Mouse (Mus musculus) olfactory bulb, adult 2 months (tissue): ENCODE measurements around the gene Txnrd1.

ENCODE experiments used
- CTCF ChIP-seq: fragments of 200-500 bp; IDR thresholded peaks from 2 replicates; pipeline ENCODE4 v1.5.1; 2012; ENCODE audit warnings: low read depth, mild to moderate bottlenecking, low read length, moderate library complexity; ENCODE audit not compliant: insufficient read depth
- POLR2A ChIP-seq: fragments of 200-500 bp; IDR thresholded peaks from 2 replicates; pipeline ENCODE4 v1.6.1; 2012; ENCODE audit warnings: mild to moderate bottlenecking, low read depth, low read length, moderate library complexity; ENCODE audit not compliant: insufficient read depth

DNA sequence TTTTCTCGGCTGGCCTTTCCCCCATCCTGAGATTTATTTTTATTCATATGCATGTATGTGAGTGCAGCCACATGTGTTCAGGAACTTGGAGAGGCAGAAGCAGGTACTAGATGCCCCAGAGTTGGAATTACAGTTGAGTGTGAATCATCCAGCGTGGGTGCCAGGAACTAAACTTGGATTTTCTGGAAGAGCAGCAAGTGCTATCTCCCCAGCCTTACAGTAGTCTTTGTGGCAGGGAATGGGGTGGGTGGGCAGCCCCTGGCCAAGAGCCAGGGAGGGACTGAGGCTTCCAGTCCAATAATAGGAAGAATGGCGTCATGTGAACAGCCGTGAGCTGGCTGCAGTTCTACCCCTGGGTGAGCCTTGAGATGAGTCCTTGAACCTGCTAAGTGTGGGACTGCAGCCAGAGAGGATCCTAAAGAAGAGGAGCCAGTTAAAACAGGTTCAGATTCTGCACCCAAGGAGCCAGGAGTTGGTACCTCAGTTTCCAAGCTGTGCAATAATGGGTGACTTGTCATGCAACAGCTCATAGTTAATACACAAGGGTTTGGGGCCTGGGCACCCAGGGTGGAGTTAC, 85.7 kb downstream of the Txnrd1 start:
- TF ChIP-seq CTCF (no peak), POLR2A (no peak)
